Mouse (Mus musculus) central nervous system, embryonic 18 days (tissue): ENCODE data around the gene Speer4b. TPM values are rescaled to one million over a fixed set of nuclear protein-coding genes. Genes with fewer than 3 reads are reported as not detected.

ENCODE experiments used
- polyA plus RNA-seq: library from polyadenylated mRNA; depleted of rRNA; stranded (reverse); fragments of >200 nt; gene quantifications from 2 replicates; pipeline ENCODE4 v1.2.3, GENCODE M21; 2012; rRNA removed

Speer4b gene
- polyA plus RNA-seq, result not detected in 2 replicates

DNA sequence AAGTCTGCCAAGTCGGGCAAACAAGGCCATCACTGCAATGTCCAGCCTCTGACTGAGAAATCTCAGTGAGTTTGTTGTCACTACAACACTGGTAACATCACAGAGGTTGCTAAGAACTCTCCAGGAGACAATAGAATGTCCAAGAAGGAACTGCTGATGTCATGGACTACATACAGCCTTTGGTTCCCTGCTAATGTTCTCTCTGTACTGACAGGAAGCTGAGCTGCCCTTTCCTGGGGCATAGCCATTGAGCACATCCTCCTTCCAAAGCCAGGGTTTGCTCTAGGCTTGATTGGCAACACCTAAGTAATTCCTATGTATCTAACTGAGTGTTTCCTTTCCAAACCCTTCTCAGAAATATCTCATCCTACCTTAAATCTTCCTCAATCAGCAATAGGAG lies at the start of gene Speer4b:
Gene Speer4b (minus strand): TSS at position 101 of the 400 bp plus-strand sequence.

